Mouse (Mus musculus) myocyte (in vitro differentiated cells): ENCODE results near the gene Alg13.
A peak's percentile ranks its signal among the peaks of the same experiment; 100 is the strongest.

Experiments
- E2F4 ChIP-seq: IDR thresholded peaks from one replicate; pipeline ENCODE4 v1.6.1; 2011; ENCODE audit warnings: mild to moderate bottlenecking, control low read depth, moderate library complexity; ENCODE audit not compliant: insufficient read depth
- MAX ChIP-seq: IDR thresholded peaks from one replicate; pipeline ENCODE4 v1.6.1; 2011; ENCODE audit warnings: low read depth, mild to moderate bottlenecking, control low read depth
- POLR2A ChIP-seq: IDR thresholded peaks from one replicate; pipeline ENCODE4 v1.6.1; 2011; ENCODE audit warnings: low read depth, mild to moderate bottlenecking, control low read depth, moderate library complexity; ENCODE audit not compliant: insufficient read length
- TCF12 ChIP-seq: IDR thresholded peaks from one replicate; pipeline ENCODE4 v1.6.1; 2011; ENCODE audit warnings: mild to moderate bottlenecking, control low read depth; ENCODE audit not compliant: poor library complexity, insufficient read depth, severe bottlenecking
- USF1 ChIP-seq: IDR thresholded peaks from one replicate; pipeline ENCODE4 v1.6.1; 2011; ENCODE audit warnings: low read depth, mild to moderate bottlenecking, control low read depth, moderate library complexity

GRCm38 (mm10) chrX:144317548-144318163 is at the start of gene Alg13:
- TF ChIP-seq E2F4 (peak; percentile 32), TCF12 (no peak), POLR2A (peak; percentile 63), USF1 (no peak), MAX (no peak)
